11 mouse cellular contexts compared by ENCODE assay signal in the genomic region with DNA sequence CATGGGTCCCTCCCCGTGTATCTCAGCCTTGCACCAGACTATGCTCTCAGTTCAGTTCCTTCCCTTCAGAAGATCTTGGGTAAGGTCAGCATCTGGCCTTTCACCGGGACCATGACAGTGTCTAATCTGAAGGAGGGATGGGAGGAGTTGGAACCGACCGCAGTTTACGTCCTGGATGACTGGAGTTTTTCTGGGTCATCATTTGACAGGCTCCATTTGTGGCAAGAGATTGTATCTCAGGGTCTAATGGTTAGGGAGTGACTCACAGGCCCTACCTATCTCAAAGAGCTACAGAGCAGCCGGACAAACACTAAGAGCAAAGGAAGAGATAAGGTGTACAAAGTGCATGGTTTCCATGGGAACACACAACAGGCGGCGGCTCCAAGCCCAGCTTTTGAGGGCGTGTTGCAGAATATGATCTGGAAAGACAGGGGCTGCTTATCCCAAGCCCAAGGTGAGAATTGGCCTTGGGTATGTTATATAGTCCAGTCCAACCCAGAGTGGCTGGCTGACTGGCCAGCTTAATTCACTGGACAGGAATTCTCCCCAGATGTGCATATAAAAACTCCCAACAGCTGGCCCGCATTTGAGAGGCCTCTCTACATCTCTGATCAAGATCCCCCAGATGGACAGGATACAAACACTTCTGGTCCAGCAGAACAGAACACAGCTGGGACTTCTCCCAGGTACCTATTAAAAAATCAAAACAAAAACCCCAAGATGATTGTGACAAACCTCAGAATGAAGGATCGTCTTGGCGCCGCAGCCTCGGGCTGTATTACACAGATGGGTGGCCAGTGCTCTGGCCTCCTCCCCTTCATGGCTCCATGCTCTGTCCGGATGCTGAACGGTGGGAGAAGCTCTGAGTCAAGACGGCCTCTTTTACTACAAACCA. TPM values are rescaled to one million over a fixed set of nuclear protein-coding genes. Genes with fewer than 3 reads are reported as not detected.
DNase-seq lines count a peak whose midpoint lies in the region; ATAC-seq and TF ChIP-seq lines count a peak whose summit lies in the region.
"Had no signal": no experiment of that assay in that cellular context is flagged by ENCODE, and none has a peak within 500 bp of the region (broad histone marks: within the 10 kb centered on the region; RNA-seq: fewer than 3 reads in every experiment).

No protein-coding gene starts in this region.

- no peak for TF ChIP-seq CTCF in liver, embryonic 14.5 days (IDR thresholded peaks at IDR 0.05; ENCODE audit: low read depth)
- no peak for TF ChIP-seq CTCF in stomach, postnatal 0 days (IDR thresholded peaks at IDR 0.05; ENCODE audit: low read depth)

- H3K9me3 ChIP-seq in heart, embryonic 14.5 days (ENCODE audit: control insufficient read depth, low read length), result no peaks in the 10 kb centered on the region
- no peaks in the 10 kb centered on the region; the same call in 1 of the 2 replicates for H3K9me3 ChIP-seq in liver, embryonic 14.5 days (ENCODE audit: control insufficient read depth, low read length)
- H3K9me3 ChIP-seq in stomach, postnatal 0 days (ENCODE audit: control insufficient read depth, low read length), result no peaks in the 10 kb centered on the region

- TF ChIP-seq EP300 in liver, embryonic 14.5 days (IDR thresholded peaks at IDR 0.05; ENCODE audit: low read depth), result peak; percentile 44; the same call in 1 of the 2 replicates
- no peak for TF ChIP-seq EP300 in stomach, postnatal 0 days (optimal IDR thresholded peaks at IDR 0.05)

- peaks cover 6 to 11% of the 10 kb centered on the region in 2 experiments; a peak in 3 of 4 replicates for H3K4me1 ChIP-seq in heart, embryonic 14.5 days (ENCODE audit: control insufficient read depth in 2 of 2, insufficient read depth in 2 of 2, low read length in 2 of 2)
- peaks cover 6 to 12% of the 10 kb centered on the region in 2 experiments for H3K4me1 ChIP-seq in liver, embryonic 14.5 days (replicated peaks; ENCODE audit: control insufficient read depth in 2 of 2, insufficient read depth in 2 of 2, low read length in 1 of 2)
- H3K4me1 ChIP-seq in stomach, postnatal 0 days (replicated peaks; ENCODE audit: control insufficient read depth, insufficient read depth), result no peaks in the 10 kb centered on the region

- WGBS in heart, embryonic 14.5 days, result 42% methylated on average over 17 of the region's 17 CpGs
- WGBS in liver, embryonic 14.5 days (ENCODE audit: insufficient replicate concordance), result 32% methylated on average over 17 of the region's 17 CpGs
- 30% methylated on average over 17 of the region's 17 CpGs for WGBS in stomach, postnatal 0 days

- ATAC-seq in heart, embryonic 14.5 days (ENCODE audit: insufficient number of reproducible peaks, insufficient read depth, low FRiP score, low read depth), result 0 out of 2 replicates have a peak, but pooled peaks have one; percentile 51
- peak; percentile 91 for ATAC-seq in liver, embryonic 14.5 days (ENCODE audit: insufficient read depth)
- peak; percentile 91 for ATAC-seq in stomach, postnatal 0 days (ENCODE audit: low FRiP score, low TSS enrichment)
- ATAC-seq: Patski had no signal

- no peak overlapping the region for H3K4me2 ChIP-seq in heart, embryonic 14.5 days (ENCODE audit: low read length)
- peak overlapping the region; percentile 20; the same call in 1 of the 2 replicates for H3K4me2 ChIP-seq in liver, embryonic 14.5 days (ENCODE audit: low read depth)
- H3K4me2 ChIP-seq in stomach, postnatal 0 days (replicated peaks; ENCODE audit: low read depth), result no peak overlapping the region
- H3K4me2 ChIP-seq: embryonic facial prominence, embryonic 12.5 days had no signal

- no peak overlapping the region for H3K9ac ChIP-seq in heart, embryonic 14.5 days (ENCODE audit: low read length)
- H3K9ac ChIP-seq in liver, embryonic 14.5 days (replicated peaks), result no peak overlapping the region
- H3K9ac ChIP-seq in stomach, postnatal 0 days (ENCODE audit: low read length), result no peak overlapping the region
- H3K9ac ChIP-seq: embryonic facial prominence, embryonic 12.5 days had no signal

- no peaks in the 10 kb centered on the region for H3K36me3 ChIP-seq in heart, embryonic 14.5 days (ENCODE audit: control insufficient read depth, insufficient read depth, low read length)
- H3K36me3 ChIP-seq in liver, embryonic 14.5 days (replicated peaks; ENCODE audit: control insufficient read depth, insufficient read depth, low read depth), result no peaks in the 10 kb centered on the region
- no peaks in the 10 kb centered on the region for H3K36me3 ChIP-seq in stomach, postnatal 0 days (ENCODE audit: control insufficient read depth, insufficient read depth, low read length)
- H3K36me3 ChIP-seq: embryonic facial prominence, embryonic 12.5 days had no signal

- no peaks in the 10 kb centered on the region for H3K27me3 ChIP-seq in heart, embryonic 14.5 days (ENCODE audit: control insufficient read depth, insufficient read depth, low read length)
- no peaks in the 10 kb centered on the region for H3K27me3 ChIP-seq in liver, embryonic 14.5 days (ENCODE audit: control insufficient read depth, insufficient read depth, low read length)
- H3K27me3 ChIP-seq in stomach, postnatal 0 days (ENCODE audit: control insufficient read depth, insufficient read depth, low read length), result no peaks in the 10 kb centered on the region
- H3K27me3 ChIP-seq: embryonic facial prominence, embryonic 12.5 days; Patski had no signal

- no peak overlapping the region for H3K27ac ChIP-seq in heart, embryonic 14.5 days (replicated peaks in 1 of 2; ENCODE audit: control insufficient read depth in 1 of 2, insufficient read depth in 1 of 2, low read depth in 2 of 2, low read length in 2 of 2)
- no peak overlapping the region for H3K27ac ChIP-seq in liver, embryonic 14.5 days
- peak overlapping the region; percentile 49 for H3K27ac ChIP-seq in stomach, postnatal 0 days (replicated peaks)
- H3K27ac ChIP-seq: embryonic facial prominence, embryonic 12.5 days had no signal

- peak; percentile 71 for DNase-seq in urinary bladder, postnatal 14 days (ENCODE audit: low spot score)
- no peak for DNase-seq in urinary bladder, postnatal 10 days (ENCODE audit: low spot score)
- peak in 2 of 3 experiments; percentile 55 to 72 for DNase-seq in liver, embryonic 14.5 days (ENCODE audit: low read depth in 3 of 3, low spot score in 3 of 3)
- peak; percentile 77 for DNase-seq in stomach, postnatal 0 days (ENCODE audit: low spot score)
- no peak for DNase-seq in right cerebral cortex, adult 2 months (ENCODE audit: low spot score in 2 of 2)
- DNase-seq in ovary, postnatal 10 days (ENCODE audit: low spot score), result no peak
- no peak for DNase-seq in layer of hippocampus, adult 8-10 months (ENCODE audit: low spot score in 2 of 2)
- DNase-seq: kidney, adult 2 months had no signal

- no peak overlapping the region for H3K4me3 ChIP-seq in heart, embryonic 14.5 days (ENCODE audit: control insufficient read depth in 1 of 2, insufficient read depth in 1 of 2, low read depth in 1 of 2, low read length in 2 of 2)
- no peak overlapping the region for H3K4me3 ChIP-seq in liver, embryonic 14.5 days (ENCODE audit: insufficient read depth in 1 of 2, low read depth in 2 of 2, low read length in 2 of 2)
- no peak overlapping the region for H3K4me3 ChIP-seq in stomach, postnatal 0 days (ENCODE audit: low read depth, low read length)
- H3K4me3 ChIP-seq: embryonic facial prominence, embryonic 12.5 days had no signal

RNA-seq across cellular contexts. Expression of a gene that starts 12.7 kb away (rescaled TPM):
- polyA plus RNA-seq in heart, embryonic 14.5 days (2014; fragmentation: Nextera tagmentation; extraction: Ambion mirVana), result 292 and 301 TPM in 2 replicates
- polyA plus RNA-seq in liver, embryonic 14.5 days (2012; rRNA removed), result 55.4 and 63.0 TPM in 2 replicates
- 105 and 110 TPM in 2 replicates for polyA plus RNA-seq in liver, embryonic 14.5 days (2014; fragmentation: Nextera tagmentation; extraction: Ambion mirVana)
- polyA plus RNA-seq in stomach, postnatal 0 days (2015; fragmentation: Nextera tagmentation; extraction: Ambion mirVana), result 341 and 344 TPM in 2 replicates
- 100 to 1,000 TPM; 355 to 394 (median 369) TPM for total RNA-seq in layer of hippocampus, adult 8-10 months (2022)

RNA-seq across cellular contexts. Expression of a gene that starts 49.1 kb away (rescaled TPM):
- polyA plus RNA-seq in heart, embryonic 14.5 days (2014; fragmentation: Nextera tagmentation; extraction: Ambion mirVana), result 761 and 765 TPM in 2 replicates
- 29.1 and 94.0 TPM in 2 replicates for polyA plus RNA-seq in liver, embryonic 14.5 days (2012; rRNA removed)
- polyA plus RNA-seq in liver, embryonic 14.5 days (2014; fragmentation: Nextera tagmentation; extraction: Ambion mirVana), result 391 and 424 TPM in 2 replicates
- 569 and 588 TPM in 2 replicates for polyA plus RNA-seq in stomach, postnatal 0 days (2015; fragmentation: Nextera tagmentation; extraction: Ambion mirVana)
- total RNA-seq in layer of hippocampus, adult 8-10 months (2022), result 100 to 1,000 TPM; 187 to 234 (median 208) TPM

Comparison
In these comparisons a context has a peak if more than half of its experiments do, and no peak if none do; other contexts are left out.
1. DNase-seq: peak in urinary bladder, postnatal 14 days (single experiment), liver, embryonic 14.5 days (2 of 3) and stomach, postnatal 0 days (single experiment); none in urinary bladder, postnatal 10 days (single experiment), right cerebral cortex, adult 2 months (0 of 2), ovary, postnatal 10 days (single experiment) and layer of hippocampus, adult 8-10 months (0 of 2).
2. Peak in every context shown above with its lines, with median percentiles within 50 percentile points of each other: ATAC-seq.